Mouse (Mus musculus) naive thymus-derived CD4-positive, alpha-beta T cell, adult 2 months (primary cell): ENCODE results near the gene Olfr356.

Experiments used
- DNase-seq: peaks from one replicate; pipeline ENCODE4 v3.0.0-alpha.2; 2011; ENCODE audit warnings: low read depth

The Olfr356 gene

DNA sequence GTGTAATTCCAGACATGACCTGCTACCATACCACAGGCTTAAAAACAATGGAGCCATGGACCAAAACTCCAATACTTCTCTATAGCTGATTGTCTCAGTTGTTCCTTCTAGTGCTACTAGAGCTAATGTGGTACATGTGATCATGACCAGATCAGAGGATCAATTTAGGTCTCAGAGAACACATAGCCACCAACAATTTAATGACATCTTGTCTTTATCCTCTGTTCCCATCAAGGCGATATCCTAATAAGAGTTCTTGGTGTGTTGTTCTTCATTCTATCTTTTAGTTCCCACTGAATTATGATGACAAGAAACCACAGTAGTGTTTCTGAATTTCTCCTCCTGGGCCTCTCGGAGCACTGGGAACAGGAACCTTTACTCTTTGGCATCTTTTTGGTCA is at the start of gene Olfr356:
TSS of gene Olfr356 (plus strand) at position 301 of the 400 bp plus-strand sequence.
- no peak for DNase-seq

DNA sequence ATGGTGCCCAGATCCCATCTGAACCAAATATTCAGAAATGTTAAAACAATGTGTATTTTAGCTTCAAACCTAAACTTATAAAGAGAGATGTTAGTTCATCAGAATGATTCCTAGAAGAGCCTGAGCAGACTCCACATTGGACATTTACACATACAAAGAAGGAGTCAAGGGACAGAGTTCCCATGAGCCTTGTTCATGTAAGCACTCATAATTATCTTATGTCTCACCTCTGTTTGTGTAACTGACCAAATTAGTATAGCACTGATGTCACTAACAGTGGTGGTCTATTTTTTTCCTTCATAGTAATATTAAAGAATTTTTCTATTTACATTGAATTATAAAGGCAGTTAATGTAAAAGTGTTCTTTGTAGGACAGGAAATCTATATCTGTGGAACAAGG is 44.1 kb upstream of the Olfr356 start, which contains the start of gene Olfr353:
TSS of gene Olfr353 (minus strand) at position 101 of the 400 bp plus-strand sequence.
- DNase-seq, result no peak

GRCm38 (mm10) chr2:36897114-36897513 is 39.8 kb upstream of the Olfr356 start:
- DNase-seq, result no peak

- DNase-seq, result no peak
These were observed 31.5 kb upstream of the Olfr356 start, which contains the start of gene Olfr354 for GRCm38 (mm10) chr2:36905380-36905779. Olfr354 (plus strand) TSS chr2:36905680.

- DNase-seq, result no peak
These were observed 8.1 kb upstream of the Olfr356 start, which contains the start of gene Olfr355 for GRCm38 (mm10) chr2:36928797-36929196. Olfr355 (minus strand) TSS chr2:36928897.
